Mouse (Mus musculus) frontal cortex, adult 2 months (tissue): ENCODE measurements at regions not wholly inside any gene's neighbourhood (a gene's known extent, or its start where the extent isn't known, plus 50 kb on each side); places are given as distances from the start of the nearest gene placed in this dataset.
A peak's percentile ranks its signal among the peaks of the same experiment; 100 is the strongest.

Source experiments
- DNase-seq, 2 experiments: peaks; one replicate each; pipeline ENCODE4 v3.0.0; 2022; ENCODE audit warnings: low spot score in 1 of 2; ENCODE audit errors: extremely low spot score in 1 of 2

- no peak for DNase-seq
Observed at GRCm38 (mm10) chr2:46492299-46492698, 1375.1 kb upstream of the Zeb2 start.

GRCm38 (mm10) chr2:46491081-46491480, 1373.9 kb upstream of the Zeb2 start:
- no peak for DNase-seq

GRCm38 (mm10) chr2:46468936-46469629, 1351.9 kb upstream of the Zeb2 start:
- DNase-seq: no peak

GRCm38 (mm10) chr2:46465389-46465788, 1348.2 kb upstream of the Zeb2 start:
- DNase-seq: no peak

- no peak for DNase-seq
Observed at GRCm38 (mm10) chr2:46464913-46465312, 1347.7 kb upstream of the Zeb2 start.

GRCm38 (mm10) chr2:46462670-46463069, 1345.5 kb upstream of the Zeb2 start:
- no peak for DNase-seq

- DNase-seq: no peak
Observed at GRCm38 (mm10) chr2:46450698-46451097, 1333.5 kb upstream of the Zeb2 start.

GRCm38 (mm10) chr2:46445306-46445705, 1328.1 kb upstream of the Zeb2 start:
- DNase-seq: no peak

- DNase-seq: peak; percentile 17 to 71
Observed at GRCm38 (mm10) chr2:46443686-46444180, 1326.5 kb upstream of the Zeb2 start.

GRCm38 (mm10) chr2:46443061-46443685, 1326.0 kb upstream of the Zeb2 start:
- DNase-seq: no peak

GRCm38 (mm10) chr2:46442576-46442975, 1325.4 kb upstream of the Zeb2 start:
- DNase-seq: no peak

GRCm38 (mm10) chr2:46441927-46442326, 1324.7 kb upstream of the Zeb2 start:
- DNase-seq: no peak

- DNase-seq: no peak
Observed at GRCm38 (mm10) chr2:46441348-46441747, 1324.2 kb upstream of the Zeb2 start.

- no peak for DNase-seq
Observed at GRCm38 (mm10) chr2:46440038-46440437, 1322.8 kb upstream of the Zeb2 start.

- peak; percentile 11 to 46 for DNase-seq
Observed at GRCm38 (mm10) chr2:46418281-46418680, 1301.1 kb upstream of the Zeb2 start.

GRCm38 (mm10) chr2:46402373-46403114, 1285.3 kb upstream of the Zeb2 start:
- no peak for DNase-seq

GRCm38 (mm10) chr2:46394161-46394560, 1277.0 kb upstream of the Zeb2 start:
- DNase-seq: peak in 1 of 2 experiments; percentile 45

- DNase-seq: no peak
Observed at GRCm38 (mm10) chr2:46372847-46373461, 1255.8 kb upstream of the Zeb2 start.

- DNase-seq: no peak
Observed at GRCm38 (mm10) chr2:46371755-46372154, 1254.6 kb upstream of the Zeb2 start.

GRCm38 (mm10) chr2:46370949-46371348, 1253.8 kb upstream of the Zeb2 start:
- no peak for DNase-seq

GRCm38 (mm10) chr2:46368882-46369281, 1251.7 kb upstream of the Zeb2 start:
- no peak for DNase-seq
